8 mouse cellular contexts compared by ENCODE assay signal in genomic region chr5:135877831-135878231, GRCm38 (mm10). TPM values are rescaled to one million over a fixed set of nuclear protein-coding genes. Genes with fewer than 3 reads are reported as not detected.
A peak's percentile ranks its signal among the peaks of the same experiment; 100 is the strongest.
DNase-seq lines count a peak whose midpoint lies in the region; ATAC-seq and TF ChIP-seq lines count a peak whose summit lies in the region.

No protein-coding gene starts in this region.

- no peak for TF ChIP-seq CTCF in G1E (IDR thresholded peaks at IDR 0.05; ENCODE audit: low read depth, low read length)
- TF ChIP-seq CTCF in cortical plate, adult 2 months (IDR thresholded peaks at IDR 0.05; ENCODE audit: extremely low read depth, insufficient read depth, low read length), result peak; percentile 58
- peak; percentile 75 for TF ChIP-seq CTCF in heart, adult 2 months (IDR thresholded peaks at IDR 0.05)
- peak; percentile 73 for TF ChIP-seq CTCF in lung, embryonic 14.5 days (IDR thresholded peaks at IDR 0.05; ENCODE audit: low read depth)

- ATAC-seq in G1E (ENCODE audit: extremely low read depth, insufficient number of reproducible peaks, low FRiP score, poor library complexity, severe bottlenecking), result no peak
- peak; percentile 40 for ATAC-seq in lung, embryonic 14.5 days (ENCODE audit: insufficient read depth)

- peak overlapping the region; percentile 64 for H3K4me2 ChIP-seq in lung, embryonic 14.5 days

- peak; percentile 74 for DNase-seq in 416B (ENCODE audit: low read depth)
- peak; percentile 38 for DNase-seq in G1E (ENCODE audit: low spot score)
- DNase-seq in heart, adult 2 months, result peak; percentile 76 to 81
- peak; percentile 64 for DNase-seq in kidney, adult 11 months
- DNase-seq in lung, embryonic 14.5 days, result peak; percentile 84
- peak; percentile 53 for DNase-seq in retina, adult 2 months (ENCODE audit: low read depth, low spot score)
- DNase-seq in layer of hippocampus, adult 8-10 months (ENCODE audit: low spot score in 2 of 2), result no peak

- peaks cover 14% of the 10 kb centered on the region for H3K27me3 ChIP-seq in G1E (ENCODE audit: insufficient read depth, low read length)
- no peaks in the 10 kb centered on the region for H3K27me3 ChIP-seq in heart, adult 2 months (ENCODE audit: control insufficient read depth, insufficient read depth, low read length)
- H3K27me3 ChIP-seq in lung, embryonic 14.5 days (ENCODE audit: insufficient read depth, low read length), result peaks cover 11% of the 10 kb centered on the region

- TF ChIP-seq POLR2A in cortical plate, adult 2 months (IDR thresholded peaks at IDR 0.05; ENCODE audit: extremely low read depth, insufficient read depth, low read length), result no peak
- peak; percentile 47; the same call in 1 of the 2 replicates for TF ChIP-seq POLR2A in heart, adult 2 months (IDR thresholded peaks at IDR 0.05; ENCODE audit: insufficient read depth, low read depth, low read length)

- H3K9ac ChIP-seq in heart, adult 2 months (ENCODE audit: low read depth, low read length), result peak overlapping the region; percentile 53
- H3K9ac ChIP-seq in lung, embryonic 14.5 days, result peak overlapping the region; percentile 38

- peak overlapping the region; percentile 54; the same call in 1 of the 2 replicates for H3K4me3 ChIP-seq in G1E (ENCODE audit: low read depth, low read length)
- H3K4me3 ChIP-seq in cortical plate, adult 2 months (ENCODE audit: insufficient read depth, low read length), result peak overlapping the region; percentile 7; the same call in 1 of the 2 replicates
- H3K4me3 ChIP-seq in heart, adult 2 months, result peak overlapping the region; percentile 42
- peak overlapping the region; percentile 35 for H3K4me3 ChIP-seq in lung, embryonic 14.5 days (ENCODE audit: low read depth, low read length)

- 0 out of 2 replicates have a peak, but pooled peaks have one; percentile 9 for TF ChIP-seq EP300 in heart, adult 2 months (IDR thresholded peaks at IDR 0.05; ENCODE audit: insufficient read depth, low read depth, low read length)

- no peaks in the 10 kb centered on the region for H3K36me3 ChIP-seq in G1E (replicated peaks)
- no peaks in the 10 kb centered on the region for H3K36me3 ChIP-seq in heart, adult 2 months (ENCODE audit: control insufficient read depth, insufficient read depth, low read length)
- H3K36me3 ChIP-seq in lung, embryonic 14.5 days (ENCODE audit: insufficient read depth), result no peaks in the 10 kb centered on the region

- intact Hi-C loops in heart, adult 2 months (cut with DNase I), result loop anchor here (2.0 to 5.0 kb wide), 2 partner anchors 25 to 184 kb away; no protein-coding TSS in a partner anchor

- under 1% methylated on average over 16 of the region's 16 CpGs for WGBS in heart, adult 2 months
- under 1% methylated on average over 16 of the region's 16 CpGs for WGBS in lung, embryonic 14.5 days

- no peaks in the 10 kb centered on the region for H3K9me3 ChIP-seq in G1E (replicated peaks)
- H3K9me3 ChIP-seq in lung, embryonic 14.5 days (ENCODE audit: low read depth, low read length), result no peaks in the 10 kb centered on the region

- no peaks in the 10 kb centered on the region for H3K79me2 ChIP-seq in heart, adult 2 months (replicated peaks; ENCODE audit: control insufficient read depth, insufficient read depth, low read length)

- no peak overlapping the region for H3K27ac ChIP-seq in cortical plate, adult 2 months (ENCODE audit: insufficient read depth, low read length)
- H3K27ac ChIP-seq in heart, adult 2 months, result peak overlapping the region; percentile 97
- no peak overlapping the region for H3K27ac ChIP-seq in lung, embryonic 14.5 days (ENCODE audit: low read depth)

- peaks cover 6% of the 10 kb centered on the region for H3K4me1 ChIP-seq in G1E (ENCODE audit: insufficient read depth, low read depth, low read length)
- H3K4me1 ChIP-seq in cortical plate, adult 2 months (ENCODE audit: control insufficient read depth, insufficient read depth, low read length), result no peaks in the 10 kb centered on the region
- H3K4me1 ChIP-seq in heart, adult 2 months (ENCODE audit: control insufficient read depth, insufficient read depth, low read length), result peaks cover 10% of the 10 kb centered on the region
- H3K4me1 ChIP-seq in lung, embryonic 14.5 days (ENCODE audit: insufficient read depth), result peaks cover 14% of the 10 kb centered on the region

RNA-seq across cellular contexts. Expression of gene Hspb1, which starts 9.9 kb away (rescaled TPM):
- total RNA-seq in G1E (2014; fragmentation: Nextera tagmentation) (not detected in 2 replicates), G1E (2017) (0.12 TPM in 1 of 2 replicates, not detected in the other)
- polyA plus RNA-seq in G1E (2012), result not detected in 2 replicates
- 27.6 and 27.8 TPM in 2 replicates for polyA plus RNA-seq in cortical plate, adult 2 months (2012; rRNA removed)
- 100 to 1,000 TPM; 434 to 446 TPM for total RNA-seq in heart, adult 2 months (2021)
- polyA plus RNA-seq in heart, adult 2 months (2012; rRNA removed), result 427 and 635 TPM in 2 replicates
- polyA plus RNA-seq in lung, embryonic 14.5 days (2014; fragmentation: Nextera tagmentation; extraction: Ambion mirVana), result 62.8 and 68.1 TPM in 2 replicates
- total RNA-seq in layer of hippocampus, adult 8-10 months (2022), result 10 to 100 TPM; 17.8 to 30.2 (median 23.0) TPM

RNA-seq across cellular contexts. Expression of gene Ywhag, which starts 56.6 kb away (rescaled TPM):
- total RNA-seq in G1E (2014; fragmentation: Nextera tagmentation) (168 and 200 TPM in 2 replicates), G1E (2017) (73.5 and 99.8 TPM in 2 replicates)
- 246 and 281 TPM in 2 replicates for polyA plus RNA-seq in G1E (2012)
- polyA plus RNA-seq in cortical plate, adult 2 months (2012; rRNA removed), result 516 and 534 TPM in 2 replicates
- 100 to 1,000 TPM; 275 to 304 TPM for total RNA-seq in heart, adult 2 months (2021)
- polyA plus RNA-seq in heart, adult 2 months (2012; rRNA removed), result 99.0 and 116 TPM in 2 replicates
- 74.7 and 79.0 TPM in 2 replicates for polyA plus RNA-seq in lung, embryonic 14.5 days (2014; fragmentation: Nextera tagmentation; extraction: Ambion mirVana)
- 1,000 to 10,000 TPM; 1,040 to 1,170 (median 1,116) TPM for total RNA-seq in layer of hippocampus, adult 8-10 months (2022)

Comparison
In these comparisons a context has a peak if more than half of its experiments do, and no peak if none do; other contexts are left out.
1. DNase-seq: peak in 416B (single experiment), G1E (single experiment), heart, adult 2 months (2 of 2), kidney, adult 11 months (single experiment), lung, embryonic 14.5 days (single experiment) and retina, adult 2 months (single experiment); none in layer of hippocampus, adult 8-10 months (0 of 2).
2. RNA of gene Hspb1, which starts 9.9 kb away (polyA plus RNA-seq): 427 to 635 TPM in heart, adult 2 months, 62.8 to 68.1 TPM in lung, embryonic 14.5 days and 27.6 to 27.8 TPM in cortical plate, adult 2 months; not detected in G1E; every median in the first group is over 10 times any median in the second.
3. Peak in every context shown above with its lines, with median percentiles within 50 percentile points of each other: H3K4me3 ChIP-seq.